ENCODE assay signal across 8 mouse cellular contexts in genomic region chr3:21934731-21935271, GRCm38 (mm10).
A peak's percentile ranks its signal among the peaks of the same experiment; 100 is the strongest.
DNase-seq lines count a peak whose midpoint lies in the region; ATAC-seq and TF ChIP-seq lines count a peak whose summit lies in the region.

No protein-coding gene starts in this region.

- peak overlapping the region; percentile 89 for H3K27ac ChIP-seq in embryonic facial prominence, embryonic 15.5 days (replicated peaks)
- peak overlapping the region; percentile 76 for H3K27ac ChIP-seq in hindbrain, postnatal 0 days
- peak overlapping the region; percentile 81 for H3K27ac ChIP-seq in lung, postnatal 0 days (ENCODE audit: low read length)

- no peak overlapping the region for H3K4me3 ChIP-seq in embryonic facial prominence, embryonic 15.5 days (replicated peaks)
- H3K4me3 ChIP-seq in hindbrain, postnatal 0 days (ENCODE audit: low read length), result no peak overlapping the region
- peak overlapping the region; percentile 29; the same call in 1 of the 2 replicates for H3K4me3 ChIP-seq in lung, postnatal 0 days (ENCODE audit: low read depth, low read length)

- TF ChIP-seq EP300 in lung, postnatal 0 days (IDR thresholded peaks at IDR 0.05), result no peak

- H3K9me3 ChIP-seq in embryonic facial prominence, embryonic 15.5 days (replicated peaks), result no peaks in the 10 kb centered on the region
- H3K9me3 ChIP-seq in hindbrain, postnatal 0 days (ENCODE audit: low read length), result no peaks in the 10 kb centered on the region
- no peaks in the 10 kb centered on the region for H3K9me3 ChIP-seq in lung, postnatal 0 days (ENCODE audit: low read length)

- no peak overlapping the region for H3K9ac ChIP-seq in embryonic facial prominence, embryonic 15.5 days
- no peak overlapping the region for H3K9ac ChIP-seq in hindbrain, postnatal 0 days (replicated peaks; ENCODE audit: low read length)
- H3K9ac ChIP-seq in lung, postnatal 0 days (replicated peaks; ENCODE audit: low read depth), result no peak overlapping the region

- TF ChIP-seq CTCF in hindbrain, postnatal 0 days (IDR thresholded peaks at IDR 0.05; ENCODE audit: low read depth), result no peak
- peak; percentile 16 for TF ChIP-seq CTCF in lung, postnatal 0 days (IDR thresholded peaks at IDR 0.05)

- no peaks in the 10 kb centered on the region for H3K27me3 ChIP-seq in embryonic facial prominence, embryonic 15.5 days
- H3K27me3 ChIP-seq in hindbrain, postnatal 0 days (ENCODE audit: insufficient read depth, low read length), result no peaks in the 10 kb centered on the region
- no peaks in the 10 kb centered on the region for H3K27me3 ChIP-seq in lung, postnatal 0 days (replicated peaks; ENCODE audit: insufficient read depth, low read length)
- H3K27me3 ChIP-seq in splenic B cell, adult 2 months (ENCODE audit: control insufficient read depth, insufficient read depth, low read length, poor library complexity, severe bottlenecking), result no peaks in the 10 kb centered on the region

- DNase-seq in adrenal gland, adult 2 months, result peak; percentile 10
- no peak for DNase-seq in adrenal gland, adult 8-10 months
- peak; percentile 61 for DNase-seq in ES-CJ7 (ENCODE audit: low read depth, low spot score)
- DNase-seq in hindbrain, postnatal 0 days (ENCODE audit: low spot score), result peak; percentile 63
- peak; percentile 76 for DNase-seq in lung, postnatal 0 days (ENCODE audit: low spot score)
- peak; percentile 39 for DNase-seq in splenic B cell, adult 2 months (ENCODE audit: low read depth, low spot score)
- DNase-seq in urinary bladder, adult 18-20 months (ENCODE audit: low spot score in 2 of 2), result no peak

- peaks cover 37% of the 10 kb centered on the region for H3K4me1 ChIP-seq in embryonic facial prominence, embryonic 15.5 days
- peaks cover 23% of the 10 kb centered on the region for H3K4me1 ChIP-seq in hindbrain, postnatal 0 days (ENCODE audit: insufficient read depth, low read length)
- H3K4me1 ChIP-seq in lung, postnatal 0 days (ENCODE audit: insufficient read depth, low read depth, low read length), result peaks cover 14% of the 10 kb centered on the region

- 11% methylated on average over 5 of the region's 5 CpGs for WGBS in embryonic facial prominence, embryonic 15.5 days
- 8% methylated on average over 5 of the region's 5 CpGs for WGBS in hindbrain, postnatal 0 days
- WGBS in lung, postnatal 0 days, result 8% methylated on average over 5 of the region's 5 CpGs

- no peaks in the 10 kb centered on the region for H3K36me3 ChIP-seq in embryonic facial prominence, embryonic 15.5 days
- no peaks in the 10 kb centered on the region for H3K36me3 ChIP-seq in hindbrain, postnatal 0 days (ENCODE audit: insufficient read depth, low read length)
- H3K36me3 ChIP-seq in lung, postnatal 0 days (ENCODE audit: insufficient read depth, low read length), result no peaks in the 10 kb centered on the region
- H3K36me3 ChIP-seq in splenic B cell, adult 2 months (ENCODE audit: control insufficient read depth, insufficient read depth, low read length, poor library complexity, severe bottlenecking), result no peaks in the 10 kb centered on the region

- H3K4me2 ChIP-seq in embryonic facial prominence, embryonic 15.5 days (replicated peaks), result peak overlapping the region; percentile 56
- peak overlapping the region; percentile 57 for H3K4me2 ChIP-seq in hindbrain, postnatal 0 days (ENCODE audit: low read depth, low read length)
- H3K4me2 ChIP-seq in lung, postnatal 0 days (replicated peaks; ENCODE audit: low read depth, low read length), result peak overlapping the region; percentile 58

- ATAC-seq in embryonic facial prominence, embryonic 15.5 days (ENCODE audit: insufficient number of reproducible peaks, low FRiP score, low TSS enrichment, low read depth), result no peak
- no peak for ATAC-seq in hindbrain, postnatal 0 days
- peak; percentile 16 for ATAC-seq in lung, postnatal 0 days

Comparison
In these comparisons a context has a peak if more than half of its experiments do, and no peak if none do; other contexts are left out.
1. DNase-seq: peak in adrenal gland, adult 2 months (single experiment), ES-CJ7 (single experiment), hindbrain, postnatal 0 days (single experiment), lung, postnatal 0 days (single experiment) and splenic B cell, adult 2 months (single experiment); none in adrenal gland, adult 8-10 months (single experiment) and urinary bladder, adult 18-20 months (0 of 2).
2. Peak in every context shown above with its lines, with median percentiles within 50 percentile points of each other: H3K27ac ChIP-seq and H3K4me2 ChIP-seq.